Mouse (Mus musculus) spleen, embryonic (tissue): ENCODE data around the gene Eln.

Experiments used
- CTCF ChIA-PET: fragments of 350-600 bp; sonication (Branson Sonifier 250); formaldehyde crosslinking; loops from one replicate; lab custom pipeline; 2022; lab: Charles Lee

Eln gene

GRCm38 (mm10) chr5:134686541-134686940, 60.6 kb downstream of the Eln start:
- CTCF ChIA-PET, result no interaction called here

- CTCF ChIA-PET, result no interaction called here
Measured at GRCm38 (mm10) chr5:134684398-134684797, 62.7 kb downstream of the Eln start.

- CTCF ChIA-PET, result no interaction called here
Measured at GRCm38 (mm10) chr5:134683813-134684212, 63.3 kb downstream of the Eln start.

GRCm38 (mm10) chr5:134680238-134680637, 66.9 kb downstream of the Eln start:
- CTCF ChIA-PET, result no interaction called here

GRCm38 (mm10) chr5:134678827-134679546, 68.1 kb downstream of the Eln start:
- CTCF ChIA-PET, result no interaction called here

- CTCF ChIA-PET, result no interaction called here
Measured at GRCm38 (mm10) chr5:134678031-134678430, 69.1 kb downstream of the Eln start.

- CTCF ChIA-PET, result no interaction called here
Measured at GRCm38 (mm10) chr5:134677491-134677890, 69.6 kb downstream of the Eln start.

- CTCF ChIA-PET, result interaction anchor here (0.5 kb wide), 1 partner anchor 23 kb away, joined by 24 read pairs; no protein-coding TSS in a partner anchor
Measured at GRCm38 (mm10) chr5:134675956-134676759, 71.0 kb downstream of the Eln start.

GRCm38 (mm10) chr5:134674977-134675376, 72.1 kb downstream of the Eln start:
- CTCF ChIA-PET, result no interaction called here

- CTCF ChIA-PET, result no interaction called here
Measured at GRCm38 (mm10) chr5:134672611-134673010, 74.5 kb downstream of the Eln start.

- CTCF ChIA-PET, result no interaction called here
Measured at GRCm38 (mm10) chr5:134672198-134672516, 75.0 kb downstream of the Eln start.

GRCm38 (mm10) chr5:134671335-134672197, 75.6 kb downstream of the Eln start:
- CTCF ChIA-PET, result no interaction called here

- CTCF ChIA-PET, result no interaction called here
Measured at GRCm38 (mm10) chr5:134669001-134669708, 78.0 kb downstream of the Eln start.

- CTCF ChIA-PET, result no interaction called here
Measured at GRCm38 (mm10) chr5:134668495-134668894, 78.6 kb downstream of the Eln start.

GRCm38 (mm10) chr5:134656708-134657107, 90.4 kb downstream of the Eln start:
- CTCF ChIA-PET, result no interaction called here
